Mouse (Mus musculus): ENCODE data around the gene Cdkal1. TPM values are rescaled to one million over a fixed set of nuclear protein-coding genes. Genes with fewer than 3 reads are reported as not detected.

Cdkal1 gene
- polyA plus RNA-seq, 1 experiment, result 4.4 TPM

- no peak for DNase-seq
- no peak overlapping the region for H3K27ac ChIP-seq (ENCODE audit: insufficient read depth, low read depth, low read length)
- H3K36me3 ChIP-seq (ENCODE audit: control insufficient read depth, insufficient read depth, low read length), result no peaks in the 10 kb centered on the region
- H3K27me3 ChIP-seq (replicated peaks; ENCODE audit: control insufficient read depth, insufficient read depth, low read length), result no peaks in the 10 kb centered on the region
- no peak overlapping the region for H3K4me3 ChIP-seq (ENCODE audit: insufficient read depth, low read depth, low read length)
- 96% methylated on average over 2 of the region's 2 CpGs for WGBS
- no peaks in the 10 kb centered on the region for H3K4me1 ChIP-seq (ENCODE audit: control insufficient read depth, insufficient read depth, low read length)
- TF ChIP-seq POLR2A (IDR thresholded peaks at IDR 0.05; ENCODE audit: low read depth, low read length) (no peak), CTCF (conservative IDR thresholded peaks at IDR 0.05; ENCODE audit: insufficient read depth, insufficient read length, low read depth, low read length) (no peak)
Measured at GRCm38 (mm10) chr13:29437067-29437466, 418.4 kb downstream of the Cdkal1 start.

GRCm38 (mm10) chr13:29434726-29435125 lies 420.7 kb downstream of the Cdkal1 start:
- 79% methylated on average over 4 of the region's 4 CpGs for WGBS
- DNase-seq, result no peak
- Histone ChIP-seq H3K4me1 (ENCODE audit: control insufficient read depth, insufficient read depth, low read length) (no peaks in the 10 kb centered on the region), H3K36me3 (ENCODE audit: control insufficient read depth, insufficient read depth, low read length) (no peaks in the 10 kb centered on the region), H3K27me3 (replicated peaks; ENCODE audit: control insufficient read depth, insufficient read depth, low read length) (no peaks in the 10 kb centered on the region), H3K27ac (ENCODE audit: insufficient read depth, low read depth, low read length) (no peak overlapping the region), H3K4me3 (ENCODE audit: insufficient read depth, low read depth, low read length) (no peak overlapping the region)
- TF ChIP-seq POLR2A (IDR thresholded peaks at IDR 0.05; ENCODE audit: low read depth, low read length) (no peak), CTCF (conservative IDR thresholded peaks at IDR 0.05; ENCODE audit: insufficient read depth, insufficient read length, low read depth, low read length) (no peak)

- DNase-seq, result no peak
- no peaks in the 10 kb centered on the region for H3K4me1 ChIP-seq (ENCODE audit: control insufficient read depth, insufficient read depth, low read length)
- TF ChIP-seq CTCF (conservative IDR thresholded peaks at IDR 0.05; ENCODE audit: insufficient read depth, insufficient read length, low read depth, low read length) (no peak), POLR2A (IDR thresholded peaks at IDR 0.05; ENCODE audit: low read depth, low read length) (no peak)
- WGBS, result 21% methylated on average over 4 of the region's 4 CpGs
- H3K36me3 ChIP-seq (ENCODE audit: control insufficient read depth, insufficient read depth, low read length), result no peaks in the 10 kb centered on the region
- H3K27me3 ChIP-seq (replicated peaks; ENCODE audit: control insufficient read depth, insufficient read depth, low read length), result no peaks in the 10 kb centered on the region
- H3K4me3 ChIP-seq (ENCODE audit: insufficient read depth, low read depth, low read length), result no peak overlapping the region
- H3K27ac ChIP-seq (ENCODE audit: insufficient read depth, low read depth, low read length), result no peak overlapping the region
Measured at GRCm38 (mm10) chr13:29430919-29431318, 424.6 kb downstream of the Cdkal1 start.

GRCm38 (mm10) chr13:29429877-29430276 lies 425.6 kb downstream of the Cdkal1 start:
- WGBS, result 87% methylated on average over 4 of the region's 4 CpGs
- no peak overlapping the region for H3K27ac ChIP-seq (ENCODE audit: insufficient read depth, low read depth, low read length)
- TF ChIP-seq POLR2A (IDR thresholded peaks at IDR 0.05; ENCODE audit: low read depth, low read length) (no peak), CTCF (conservative IDR thresholded peaks at IDR 0.05; ENCODE audit: insufficient read depth, insufficient read length, low read depth, low read length) (no peak)
- H3K36me3 ChIP-seq (ENCODE audit: control insufficient read depth, insufficient read depth, low read length), result no peaks in the 10 kb centered on the region
- no peaks in the 10 kb centered on the region for H3K27me3 ChIP-seq (replicated peaks; ENCODE audit: control insufficient read depth, insufficient read depth, low read length)
- no peak overlapping the region for H3K4me3 ChIP-seq (ENCODE audit: insufficient read depth, low read depth, low read length)
- no peak for DNase-seq
- no peaks in the 10 kb centered on the region for H3K4me1 ChIP-seq (ENCODE audit: control insufficient read depth, insufficient read depth, low read length)

- Histone ChIP-seq H3K27me3 (replicated peaks; ENCODE audit: control insufficient read depth, insufficient read depth, low read length) (no peaks in the 10 kb centered on the region), H3K36me3 (ENCODE audit: control insufficient read depth, insufficient read depth, low read length) (no peaks in the 10 kb centered on the region), H3K4me3 (ENCODE audit: insufficient read depth, low read depth, low read length) (no peak overlapping the region), H3K27ac (ENCODE audit: insufficient read depth, low read depth, low read length) (no peak overlapping the region), H3K4me1 (ENCODE audit: control insufficient read depth, insufficient read depth, low read length) (no peaks in the 10 kb centered on the region)
- 97% methylated on average over 6 of the region's 6 CpGs for WGBS
- no peak for DNase-seq
- TF ChIP-seq POLR2A (IDR thresholded peaks at IDR 0.05; ENCODE audit: low read depth, low read length), result no peak
- TF ChIP-seq CTCF (conservative IDR thresholded peaks at IDR 0.05; ENCODE audit: insufficient read depth, insufficient read length, low read depth, low read length), result no peak
Measured at GRCm38 (mm10) chr13:29429196-29429595, 426.3 kb downstream of the Cdkal1 start.

GRCm38 (mm10) chr13:29416450-29417136 lies 438.9 kb downstream of the Cdkal1 start:
- Histone ChIP-seq H3K27ac (ENCODE audit: insufficient read depth, low read depth, low read length) (no peak overlapping the region), H3K36me3 (ENCODE audit: control insufficient read depth, insufficient read depth, low read length) (no peaks in the 10 kb centered on the region), H3K4me3 (ENCODE audit: insufficient read depth, low read depth, low read length) (no peak overlapping the region), H3K4me1 (ENCODE audit: control insufficient read depth, insufficient read depth, low read length) (no peaks in the 10 kb centered on the region; the same call in 1 of the 2 replicates), H3K27me3 (replicated peaks; ENCODE audit: control insufficient read depth, insufficient read depth, low read length) (no peaks in the 10 kb centered on the region)
- DNase-seq, result no peak
- TF ChIP-seq CTCF (conservative IDR thresholded peaks at IDR 0.05; ENCODE audit: insufficient read depth, insufficient read length, low read depth, low read length) (no peak), POLR2A (IDR thresholded peaks at IDR 0.05; ENCODE audit: low read depth, low read length) (no peak)
- 68% methylated on average over 8 of the region's 8 CpGs for WGBS

- WGBS, result 85% methylated on average over 2 of the region's 2 CpGs
- DNase-seq, result no peak
- Histone ChIP-seq H3K4me1 (ENCODE audit: control insufficient read depth, insufficient read depth, low read length) (no peaks in the 10 kb centered on the region; the same call in 1 of the 2 replicates), H3K4me3 (ENCODE audit: insufficient read depth, low read depth, low read length) (no peak overlapping the region), H3K27ac (ENCODE audit: insufficient read depth, low read depth, low read length) (no peak overlapping the region), H3K36me3 (ENCODE audit: control insufficient read depth, insufficient read depth, low read length) (no peaks in the 10 kb centered on the region), H3K27me3 (replicated peaks; ENCODE audit: control insufficient read depth, insufficient read depth, low read length) (no peaks in the 10 kb centered on the region)
- no peak for TF ChIP-seq CTCF (conservative IDR thresholded peaks at IDR 0.05; ENCODE audit: insufficient read depth, insufficient read length, low read depth, low read length)
- no peak for TF ChIP-seq POLR2A (IDR thresholded peaks at IDR 0.05; ENCODE audit: low read depth, low read length)
Measured at GRCm38 (mm10) chr13:29415967-29416366, 439.5 kb downstream of the Cdkal1 start.
